Mouse (Mus musculus) activated CD4-positive, CD25-positive, alpha-beta regulatory T cell, adult 9 weeks (primary cell): ENCODE measurements around the gene Acss3. TPM values are rescaled to one million over a fixed set of nuclear protein-coding genes. Genes with fewer than 3 reads are reported as not detected.

Experiments used
- polyA plus RNA-seq: library from polyadenylated mRNA; unstranded; fragments of 100-300 nt; shearing (Covaris generic); gene quantifications from one replicate; pipeline ENCODE4 v1.2.1, GENCODE M21; 2017

Gene Acss3
- not detected for polyA plus RNA-seq

DNA sequence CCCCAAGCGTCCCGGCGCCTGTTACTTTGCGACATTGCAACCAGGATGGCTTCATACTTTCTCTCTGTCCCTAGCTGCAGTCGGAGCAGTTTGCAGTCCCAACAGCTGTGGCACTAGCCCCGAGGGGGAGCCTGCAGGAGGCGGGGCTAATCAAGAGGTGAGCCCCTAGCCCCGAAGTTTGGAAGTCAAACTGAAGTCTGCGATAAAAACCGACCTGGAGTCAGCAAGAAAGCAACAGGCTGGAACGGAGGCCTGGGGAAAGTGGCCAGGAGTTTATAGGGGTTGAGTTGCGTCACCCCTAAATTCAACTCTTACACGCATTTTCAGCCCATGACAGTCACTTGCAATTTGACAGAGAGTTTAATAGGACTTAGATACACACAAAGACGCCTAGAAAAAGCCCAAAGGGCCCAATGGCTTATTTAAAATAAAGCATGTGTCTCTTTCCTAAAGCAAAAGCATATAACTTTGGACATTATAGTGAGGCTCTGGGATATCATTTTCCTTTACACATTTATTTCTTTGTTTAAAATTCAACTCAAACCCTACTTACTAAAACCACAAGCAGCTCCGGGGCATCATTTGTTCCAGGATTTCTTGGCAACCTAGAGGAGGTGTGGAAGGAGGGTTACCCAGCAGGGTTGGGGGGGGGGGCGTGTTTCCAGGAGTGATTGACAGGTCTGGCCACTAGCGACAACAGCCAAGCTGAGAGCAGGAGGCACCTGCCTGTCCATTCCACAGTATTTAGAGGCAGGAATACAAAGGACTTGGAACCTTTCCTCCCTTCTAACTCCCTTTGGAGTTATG is at the start of gene Acss3:
Acss3 (minus strand) TSS at position 140 of the 807 bp plus-strand sequence.

Other genes starting within 250 kb of the Acss3 start
- gene Lin7a, start 148.0 kb upstream of the Acss3 start, polyA plus RNA-seq = not detected